Mouse (Mus musculus) layer of hippocampus, postnatal 25 days (tissue): ENCODE measurements around the gene Chchd5. TPM values are rescaled to one million over a fixed set of nuclear protein-coding genes. Genes with fewer than 3 reads are reported as not detected.

Source experiments
- DNase-seq, 2 experiments: peaks; one replicate each; pipeline ENCODE4 v3.0.0; 2022; ENCODE audit warnings: mixed read lengths in 2 of 2, low spot score in 1 of 2; ENCODE audit errors: extremely low spot score in 1 of 2
- total RNA-seq, 2 experiments: library from RNA; stranded (reverse); gene quantifications; 2 replicates each; pipeline ENCODE4 v1.2.3; 2021

Gene Chchd5
- total RNA-seq, result 10 to 100 TPM; 12.8 to 13.6 TPM

DNA sequence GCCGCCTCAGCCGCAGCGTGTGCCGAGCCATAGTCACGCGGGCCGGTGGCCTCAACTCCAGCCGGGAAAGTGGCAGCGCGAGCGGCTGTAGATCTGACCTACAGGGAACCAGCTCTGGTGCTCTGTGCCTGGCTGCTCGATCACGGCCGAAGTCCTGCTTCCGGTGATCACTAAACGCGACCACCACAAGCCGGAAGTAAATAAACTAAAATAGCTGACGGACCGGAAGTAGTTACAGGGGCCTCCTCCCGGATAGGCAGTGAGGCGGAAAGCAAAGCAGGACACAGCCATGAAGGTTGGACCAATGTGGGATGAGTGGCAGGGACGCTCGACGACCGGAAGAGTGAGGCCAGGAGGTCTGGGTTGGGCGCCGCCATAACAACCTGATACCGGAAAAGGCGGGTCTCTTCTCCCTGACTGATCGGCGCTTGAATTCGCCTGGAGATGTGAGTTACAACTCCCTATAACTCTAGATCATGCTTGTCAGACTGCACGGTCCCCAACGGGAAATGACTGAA lies at the start of gene Chchd5:
TSS of gene Chchd5 (plus strand) at position 289 of the 518 bp plus-strand sequence.
- peak; percentile 67 to 78 for DNase-seq

DNA sequence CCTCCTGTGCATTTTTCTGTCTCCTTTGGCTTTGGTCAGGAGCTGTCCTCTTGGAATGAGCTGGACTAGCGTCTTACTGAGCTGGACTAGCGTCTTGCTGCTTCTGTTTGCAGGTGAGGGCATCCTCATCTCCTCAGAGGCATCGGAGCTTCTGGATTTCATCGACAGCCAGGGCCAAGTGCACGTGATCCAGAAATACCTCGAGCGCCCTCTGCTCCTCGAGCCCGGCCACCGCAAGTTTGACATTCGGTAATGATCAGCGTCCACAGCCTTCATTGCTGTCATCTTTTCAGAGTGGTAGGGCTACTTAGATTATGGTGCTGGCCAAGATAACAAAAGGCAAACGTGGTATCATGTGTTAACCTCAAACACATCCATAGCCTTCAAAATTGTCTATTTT lies 48.4 kb upstream of the Chchd5 start:
- no peak for DNase-seq

DNA sequence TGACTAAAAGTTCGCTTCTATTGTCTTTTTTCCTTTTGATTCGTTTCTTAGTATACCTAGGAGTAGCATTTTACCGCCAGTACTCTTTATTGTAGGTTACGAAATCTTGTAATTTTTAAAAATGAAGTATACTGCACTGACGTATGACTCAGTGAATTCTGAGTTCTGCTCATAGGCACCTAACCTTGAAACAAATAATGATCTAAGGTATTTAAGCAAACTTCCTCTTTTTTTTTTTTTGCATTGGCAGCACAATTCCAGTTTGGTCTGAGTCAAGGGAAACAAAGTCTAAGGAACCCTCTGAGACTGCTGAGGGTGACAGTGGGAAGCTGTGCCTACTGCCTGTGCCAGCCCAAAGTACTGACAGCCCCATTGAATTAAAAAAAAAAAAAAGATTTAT lies 46.0 kb upstream of the Chchd5 start:
- no peak for DNase-seq

GRCm38 (mm10) chr2:129084959-129085358 lies 44.5 kb upstream of the Chchd5 start:
- peak in 1 of 2 experiments; percentile 42 for DNase-seq

DNA sequence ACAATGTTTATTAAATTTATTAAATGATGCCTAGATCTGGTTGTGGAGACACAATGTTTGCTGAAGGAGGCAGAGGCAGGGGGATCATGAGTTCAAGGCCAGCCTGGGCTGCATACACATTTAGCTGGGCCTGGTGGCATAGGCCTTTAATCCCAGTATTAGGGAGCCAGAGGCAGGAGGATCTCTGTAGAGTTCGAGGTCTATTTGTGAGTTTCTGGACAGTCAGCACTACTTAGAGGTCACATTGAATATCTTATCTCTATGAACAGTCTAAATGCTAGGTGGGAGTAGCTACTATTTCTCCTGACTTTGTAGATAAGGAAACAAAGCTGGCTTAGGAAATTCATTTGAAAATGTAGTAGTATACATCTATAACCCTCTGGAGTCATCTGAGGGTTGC lies 42.0 kb upstream of the Chchd5 start:
- no peak for DNase-seq

- no peak for DNase-seq
These were observed 39.1 kb upstream of the Chchd5 start for GRCm38 (mm10) chr2:129090370-129090769.

GRCm38 (mm10) chr2:129092810-129093209 lies 36.7 kb upstream of the Chchd5 start:
- DNase-seq, result no peak

- no peak for DNase-seq
These were observed 35.4 kb upstream of the Chchd5 start for GRCm38 (mm10) chr2:129093926-129094724.

DNA sequence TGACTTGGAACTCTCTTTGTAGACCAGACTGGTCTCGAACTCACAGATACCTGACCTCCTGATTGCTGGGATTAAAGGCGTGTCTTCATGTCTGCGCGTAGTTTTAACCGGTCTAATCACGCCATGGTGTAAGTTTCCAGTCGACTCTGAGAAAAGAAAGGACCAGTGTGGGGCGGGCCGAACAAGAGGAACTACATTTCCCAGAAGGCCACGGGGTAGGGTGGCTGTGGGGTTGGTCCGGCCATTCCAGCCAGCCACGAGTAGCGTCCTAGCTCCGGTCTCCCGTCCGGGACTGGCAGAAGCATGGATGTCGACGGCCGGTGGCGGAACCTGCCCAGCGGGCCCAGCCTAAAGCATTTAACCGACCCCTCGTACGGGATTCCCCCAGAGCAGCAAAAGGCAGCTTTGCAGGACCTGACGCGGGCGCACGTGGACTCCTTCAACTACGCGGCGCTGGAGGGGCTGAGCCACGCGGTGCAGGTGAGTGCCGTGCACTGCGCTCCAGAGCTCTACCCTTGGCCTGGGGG lies 28.7 kb upstream of the Chchd5 start, which contains the start of gene Polr1b:
TSS of gene Polr1b (plus strand) at position 212 of the 527 bp plus-strand sequence.
- peak; percentile 71 to 81 for DNase-seq

DNA sequence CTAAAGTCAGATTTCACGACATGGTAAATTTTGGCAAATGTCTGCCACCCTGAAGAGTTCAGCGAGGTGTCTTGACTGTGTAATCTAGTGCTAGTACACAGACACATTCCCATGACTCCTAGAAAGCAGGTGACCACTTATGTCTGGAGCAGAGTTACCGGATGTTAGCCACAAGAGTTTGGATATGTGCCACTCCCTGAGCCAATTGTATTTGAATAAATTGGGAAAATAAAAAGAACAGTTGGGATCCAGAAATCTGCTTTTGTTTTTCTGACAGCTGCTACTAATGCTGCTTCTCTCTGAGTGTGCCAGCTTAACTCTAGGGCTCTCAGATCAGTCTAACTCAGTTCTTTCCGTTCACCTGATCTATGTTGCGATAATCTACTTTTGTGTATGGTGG lies 16.6 kb upstream of the Chchd5 start:
- no peak for DNase-seq

DNA sequence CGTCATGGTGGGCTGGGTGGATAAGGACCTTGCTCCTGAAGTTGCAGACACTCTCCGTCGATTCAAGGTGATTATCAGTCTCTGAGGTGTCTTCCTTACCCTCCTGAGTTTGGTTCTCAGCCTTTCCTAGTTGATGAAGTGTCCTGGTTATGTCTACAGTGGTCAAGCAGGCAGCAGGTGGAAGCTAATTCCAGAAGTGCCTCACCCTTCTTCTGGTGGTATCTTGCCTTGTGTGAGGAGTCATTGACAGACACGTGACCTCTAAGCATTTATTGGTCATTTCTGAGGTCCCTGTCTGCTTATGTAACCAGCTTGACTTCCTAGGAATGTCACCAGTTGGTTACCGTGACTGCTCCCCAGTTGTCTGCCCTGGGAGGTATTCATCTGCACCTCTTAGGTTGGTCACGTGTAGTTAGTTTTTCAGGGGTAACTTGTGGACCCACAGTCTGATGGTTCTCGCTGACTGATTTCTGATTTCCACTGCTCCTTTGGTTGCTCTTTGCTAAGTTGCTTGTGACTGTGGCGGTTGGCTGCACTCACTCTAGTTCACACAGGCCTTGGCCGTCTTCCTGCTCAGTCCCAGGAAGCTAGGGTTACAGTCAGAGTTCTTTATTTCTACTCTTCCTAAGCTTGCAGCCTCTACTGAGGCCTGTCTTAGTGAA lies 13.7 kb upstream of the Chchd5 start:
- no peak for DNase-seq

GRCm38 (mm10) chr2:129116368-129116739 lies 13.1 kb upstream of the Chchd5 start:
- no peak for DNase-seq

DNA sequence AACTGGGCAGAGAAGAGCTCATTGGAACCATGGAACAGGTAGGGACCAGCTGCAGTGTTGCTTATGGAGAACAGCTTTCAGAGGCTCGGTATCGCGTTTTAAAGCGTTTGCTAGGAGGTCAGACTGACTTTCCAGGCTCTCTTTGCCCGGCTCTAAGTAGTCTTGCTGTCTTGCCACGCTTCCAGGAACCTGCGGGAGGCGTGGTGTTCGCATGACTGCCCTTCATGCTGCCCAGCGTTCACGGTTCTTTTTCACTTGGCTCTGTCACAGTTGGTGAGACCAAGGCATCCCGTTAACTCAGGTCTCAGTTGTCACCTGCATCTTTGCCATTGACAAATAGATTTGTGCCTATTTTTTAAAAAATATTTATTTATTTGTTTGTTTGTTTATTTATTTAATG lies 11.4 kb upstream of the Chchd5 start:
- DNase-seq, result no peak

- DNase-seq, result no peak
These were observed 7.5 kb upstream of the Chchd5 start for GRCm38 (mm10) chr2:129121986-129122385.

DNA sequence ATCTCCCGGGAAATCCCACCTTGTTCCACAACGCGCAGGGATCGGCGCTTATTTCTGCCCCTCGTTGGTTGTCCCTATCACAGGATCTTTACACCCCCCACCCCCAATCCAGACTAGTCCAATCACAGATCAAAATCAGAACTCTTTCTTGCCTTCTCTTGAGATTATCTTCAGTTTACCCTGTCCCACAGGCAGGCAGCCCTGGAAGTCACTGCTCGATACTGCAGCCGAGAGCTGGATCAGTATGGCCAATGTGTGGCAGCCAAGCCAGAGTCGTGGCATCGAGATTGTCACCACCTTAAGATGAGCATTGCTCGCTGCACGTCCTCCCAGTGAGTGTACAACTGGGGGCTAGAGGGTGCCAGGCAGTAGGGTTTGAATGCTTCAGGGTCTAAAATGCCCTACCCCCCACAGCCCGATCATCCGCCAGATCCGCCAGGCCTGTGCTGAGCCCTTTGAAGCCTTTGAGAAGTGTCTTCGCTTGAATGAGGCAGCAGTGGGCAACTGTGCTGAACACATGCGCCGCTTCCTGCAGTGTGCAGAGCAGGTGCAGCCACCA lies 566 bp downstream of the Chchd5 start:
- peak in 1 of 2 experiments; percentile 21 for DNase-seq

DNA sequence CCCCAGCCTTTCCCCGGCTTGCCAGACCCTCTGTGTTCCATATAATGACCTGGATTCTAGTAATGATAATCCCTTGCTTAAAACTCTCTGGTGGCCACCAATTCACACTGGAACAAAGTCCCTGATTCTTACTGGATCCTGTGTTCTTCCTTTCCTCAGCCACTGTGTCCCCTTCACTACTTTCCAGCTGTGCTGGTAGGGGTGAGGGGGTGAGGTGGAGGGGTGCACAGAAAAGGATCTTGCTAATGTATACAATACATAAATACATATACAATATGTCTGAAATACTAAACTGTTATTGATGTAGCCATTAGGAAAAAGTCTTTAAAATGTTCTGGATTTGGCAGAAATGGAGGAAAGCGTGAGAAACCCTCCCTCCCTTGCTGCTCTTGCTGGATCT lies 1.3 kb downstream of the Chchd5 start:
- DNase-seq, result no peak

DNA sequence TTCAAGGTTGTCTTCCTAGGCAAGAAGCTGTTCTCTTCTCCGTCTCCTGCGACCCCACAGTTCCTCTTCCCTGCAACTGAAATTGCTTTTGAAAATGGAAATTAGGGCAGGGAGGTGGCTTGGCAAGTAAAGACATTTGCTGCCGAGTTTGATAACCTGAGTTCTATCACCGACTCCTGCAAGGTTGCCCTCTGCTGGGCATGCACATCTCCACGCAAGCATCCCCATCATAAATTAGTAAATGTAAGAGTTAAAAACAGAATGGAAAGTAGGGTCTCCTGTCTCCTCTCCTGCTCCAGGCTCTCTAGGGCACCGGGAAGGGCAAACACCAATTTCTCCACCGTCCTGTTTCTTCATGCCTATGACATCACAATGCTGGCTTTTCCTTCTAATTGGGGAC lies 2.7 kb downstream of the Chchd5 start:
- no peak for DNase-seq

- no peak for DNase-seq
These were observed 3.7 kb downstream of the Chchd5 start for GRCm38 (mm10) chr2:129133006-129133805.

DNA sequence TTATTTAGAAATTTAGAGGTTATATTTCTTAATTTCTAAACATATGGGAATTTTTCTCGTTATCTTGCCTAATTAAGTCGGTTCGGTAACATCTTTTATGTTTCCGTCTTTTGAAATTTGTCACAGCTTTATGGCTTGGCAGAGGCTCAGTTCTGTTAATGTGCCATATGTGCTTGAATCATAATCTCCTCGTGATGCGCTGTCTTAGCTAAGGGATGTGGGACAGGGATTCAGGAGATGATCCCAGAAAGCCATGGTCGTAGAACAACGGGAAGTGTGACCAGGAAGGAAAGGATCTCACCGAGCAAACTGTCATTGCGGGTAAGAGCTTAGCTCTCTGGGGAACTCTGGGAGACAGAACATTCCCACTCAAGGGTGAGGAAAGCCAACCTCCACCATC lies 10.4 kb downstream of the Chchd5 start:
- no peak for DNase-seq

- DNase-seq, result no peak
These were observed 19.3 kb downstream of the Chchd5 start for GRCm38 (mm10) chr2:129148836-129149235.
